Mouse (Mus musculus): ENCODE data around the gene Foxi3. TPM values are rescaled to one million over a fixed set of nuclear protein-coding genes. Genes with fewer than 3 reads are reported as not detected.

Foxi3 gene
- polyA plus RNA-seq, 1 experiment from 2014 or later, result 0.37 TPM

GRCm38 (mm10) chr6:70956936-70957335 is 605 bp downstream of the Foxi3 start:
- Histone ChIP-seq H3K36me3 (replicated peaks) (no peaks in the 10 kb centered on the region), H3K27ac (replicated peaks) (no peak overlapping the region), H3K4me3 (peak overlapping the region; percentile 61), H3K27me3 (replicated peaks; ENCODE audit: low read depth, poor library complexity, severe bottlenecking) (peaks cover 94% of the 10 kb centered on the region), H3K9me3 (no peaks in the 10 kb centered on the region), H3K4me1 (peaks cover 14% of the 10 kb centered on the region)
- no peak for DNase-seq (ENCODE audit: low spot score)
- WGBS, result 1% methylated on average over 34 of the region's 34 CpGs

- no peaks in the 10 kb centered on the region for H3K9me3 ChIP-seq
- 8% methylated on average over 7 of the region's 7 CpGs for WGBS
- peak overlapping the region; percentile 61 for H3K4me3 ChIP-seq
- no peak overlapping the region for H3K27ac ChIP-seq (replicated peaks)
- no peaks in the 10 kb centered on the region for H3K36me3 ChIP-seq (replicated peaks)
- peaks cover 92% of the 10 kb centered on the region for H3K27me3 ChIP-seq (replicated peaks; ENCODE audit: low read depth, poor library complexity, severe bottlenecking)
- peak; percentile 17 for DNase-seq (ENCODE audit: low spot score)
- H3K4me1 ChIP-seq, result peaks cover 14% of the 10 kb centered on the region
These were observed 1.1 kb downstream of the Foxi3 start for GRCm38 (mm10) chr6:70957341-70957940.

- Histone ChIP-seq H3K4me3 (no peak overlapping the region), H3K27me3 (replicated peaks; ENCODE audit: low read depth, poor library complexity, severe bottlenecking) (peaks cover 79% of the 10 kb centered on the region), H3K36me3 (replicated peaks) (no peaks in the 10 kb centered on the region), H3K4me1 (peaks cover 15% of the 10 kb centered on the region), H3K27ac (replicated peaks) (no peak overlapping the region), H3K9me3 (no peaks in the 10 kb centered on the region)
- 22% methylated on average over 6 of the region's 6 CpGs for WGBS
- DNase-seq (ENCODE audit: low spot score), result no peak
These were observed 7.9 kb downstream of the Foxi3 start for GRCm38 (mm10) chr6:70964116-70964830.

- Histone ChIP-seq H3K27me3 (replicated peaks; ENCODE audit: low read depth, poor library complexity, severe bottlenecking) (peaks cover 65% of the 10 kb centered on the region), H3K27ac (replicated peaks) (no peak overlapping the region), H3K9me3 (no peaks in the 10 kb centered on the region), H3K4me1 (peaks cover 15% of the 10 kb centered on the region), H3K4me3 (no peak overlapping the region), H3K36me3 (replicated peaks) (no peaks in the 10 kb centered on the region)
- no peak for DNase-seq (ENCODE audit: low spot score)
- 22% methylated on average over 7 of the region's 7 CpGs for WGBS
These were observed 9.4 kb downstream of the Foxi3 start for GRCm38 (mm10) chr6:70965694-70966093.

DNA sequence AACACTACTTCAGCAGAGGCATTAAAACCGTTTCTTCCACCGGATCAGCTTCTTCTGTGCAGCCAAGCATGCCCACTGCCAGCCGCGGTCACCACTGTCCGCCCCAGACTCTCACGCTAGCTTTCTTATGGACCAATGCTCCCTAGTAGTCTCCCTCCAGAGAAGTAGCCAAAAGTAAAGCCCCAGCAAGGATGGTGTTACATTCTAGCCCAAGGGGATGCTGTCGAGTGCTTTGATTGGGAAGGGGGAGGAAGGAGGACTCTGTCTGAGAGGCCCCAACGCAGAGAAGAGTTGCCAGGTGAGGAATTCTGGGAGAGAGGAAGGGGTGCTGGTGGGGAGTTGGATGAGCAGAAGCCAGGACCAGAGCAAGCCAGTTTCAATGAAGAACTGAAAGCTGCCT is 11.1 kb downstream of the Foxi3 start:
- WGBS, result under 1% methylated on average over 8 of the region's 8 CpGs
- peak overlapping the region; percentile 37 for H3K27ac ChIP-seq (replicated peaks)
- H3K27me3 ChIP-seq (replicated peaks; ENCODE audit: low read depth, poor library complexity, severe bottlenecking), result peaks cover 55% of the 10 kb centered on the region
- H3K36me3 ChIP-seq (replicated peaks), result no peaks in the 10 kb centered on the region
- peaks cover 15% of the 10 kb centered on the region for H3K4me1 ChIP-seq
- H3K9me3 ChIP-seq, result no peaks in the 10 kb centered on the region
- H3K4me3 ChIP-seq, result peak overlapping the region; percentile 46
- DNase-seq (ENCODE audit: low spot score), result peak; percentile 48

DNA sequence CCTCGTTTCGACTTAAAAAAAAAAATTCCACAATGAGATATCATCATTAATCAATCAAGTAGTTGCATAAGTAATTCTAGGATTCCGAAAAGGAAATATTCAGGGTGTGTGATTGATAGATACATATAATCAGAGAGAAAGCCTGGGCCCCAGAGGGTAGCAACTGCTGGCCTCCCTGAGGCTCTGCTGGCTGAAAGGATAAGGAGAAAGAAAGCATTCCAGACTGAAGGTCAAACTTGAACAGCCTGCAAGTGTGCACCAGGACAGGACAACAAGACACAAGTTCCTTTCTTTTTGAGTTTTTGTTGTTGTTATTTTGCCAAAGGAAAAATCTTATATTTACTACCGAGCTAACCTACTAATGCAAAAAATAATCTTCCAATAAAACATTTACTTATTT is 12.0 kb downstream of the Foxi3 start:
- peaks cover 46% of the 10 kb centered on the region for H3K27me3 ChIP-seq (replicated peaks; ENCODE audit: low read depth, poor library complexity, severe bottlenecking)
- WGBS, result 69% methylated on average over 4 of the region's 4 CpGs
- no peak overlapping the region for H3K27ac ChIP-seq (replicated peaks)
- DNase-seq (ENCODE audit: low spot score), result no peak
- H3K4me3 ChIP-seq, result no peak overlapping the region
- H3K4me1 ChIP-seq, result peaks cover 15% of the 10 kb centered on the region
- no peaks in the 10 kb centered on the region for H3K36me3 ChIP-seq (replicated peaks)
- H3K9me3 ChIP-seq, result no peaks in the 10 kb centered on the region

- H3K4me3 ChIP-seq, result no peak overlapping the region
- no peaks in the 10 kb centered on the region for H3K36me3 ChIP-seq (replicated peaks)
- peaks cover 3% of the 10 kb centered on the region for H3K4me1 ChIP-seq
- DNase-seq (ENCODE audit: low spot score), result no peak
- no peaks in the 10 kb centered on the region for H3K9me3 ChIP-seq
- WGBS, result 73% methylated on average over 3 of the region's 3 CpGs
- no peak overlapping the region for H3K27ac ChIP-seq (replicated peaks)
- peaks cover 5% of the 10 kb centered on the region; the same call in 1 of the 2 replicates for H3K27me3 ChIP-seq (replicated peaks; ENCODE audit: low read depth, poor library complexity, severe bottlenecking)
These were observed 16.7 kb downstream of the Foxi3 start for GRCm38 (mm10) chr6:70973066-70973465.

- Histone ChIP-seq H3K4me1 (no peaks in the 10 kb centered on the region), H3K4me3 (no peak overlapping the region), H3K36me3 (replicated peaks) (no peaks in the 10 kb centered on the region), H3K9me3 (no peaks in the 10 kb centered on the region), H3K27ac (replicated peaks) (no peak overlapping the region), H3K27me3 (replicated peaks; ENCODE audit: low read depth, poor library complexity, severe bottlenecking) (no peaks in the 10 kb centered on the region)
- DNase-seq (ENCODE audit: low spot score), result no peak
- 82% methylated on average over 8 of the region's 8 CpGs for WGBS
These were observed 24.7 kb downstream of the Foxi3 start for GRCm38 (mm10) chr6:70981036-70981435.

DNA sequence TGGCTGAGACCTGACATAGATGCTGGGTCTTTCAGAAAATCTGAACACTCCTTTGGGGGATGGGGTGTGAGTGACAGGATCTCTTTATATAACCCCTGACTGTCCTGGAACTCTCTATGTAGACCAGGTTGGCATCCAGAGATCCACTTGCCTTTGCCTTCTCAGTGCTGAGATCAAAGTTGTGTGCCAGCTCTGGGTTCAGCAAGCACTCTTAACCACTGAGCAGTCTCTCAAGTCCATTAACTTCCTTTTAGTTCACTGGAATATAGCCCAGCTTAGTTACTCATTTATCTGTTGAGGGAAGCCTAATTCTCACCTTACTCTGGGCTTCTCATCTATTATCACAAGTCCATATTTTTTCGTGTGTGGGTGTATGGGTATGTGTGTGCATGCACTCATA is 26.1 kb downstream of the Foxi3 start:
- Histone ChIP-seq H3K4me3 (no peak overlapping the region), H3K4me1 (no peaks in the 10 kb centered on the region), H3K27ac (replicated peaks) (no peak overlapping the region), H3K27me3 (replicated peaks; ENCODE audit: low read depth, poor library complexity, severe bottlenecking) (no peaks in the 10 kb centered on the region), H3K36me3 (replicated peaks) (no peaks in the 10 kb centered on the region), H3K9me3 (no peaks in the 10 kb centered on the region)
- DNase-seq (ENCODE audit: low spot score), result no peak
- 74% methylated on average over 1 of the region's 1 CpGs for WGBS

GRCm38 (mm10) chr6:70986683-70987082 is 30.4 kb downstream of the Foxi3 start:
- no peak overlapping the region for H3K4me3 ChIP-seq
- H3K9me3 ChIP-seq, result no peaks in the 10 kb centered on the region
- no peak overlapping the region for H3K27ac ChIP-seq (replicated peaks)
- no peaks in the 10 kb centered on the region for H3K27me3 ChIP-seq (replicated peaks; ENCODE audit: low read depth, poor library complexity, severe bottlenecking)
- H3K4me1 ChIP-seq, result no peaks in the 10 kb centered on the region
- WGBS, result 63% methylated on average over 8 of the region's 8 CpGs
- H3K36me3 ChIP-seq (replicated peaks), result no peaks in the 10 kb centered on the region
- no peak for DNase-seq (ENCODE audit: low spot score)

GRCm38 (mm10) chr6:70996123-70996723 is 39.9 kb downstream of the Foxi3 start:
- DNase-seq (ENCODE audit: low spot score), result peak; percentile 19
- Histone ChIP-seq H3K4me1 (peaks cover 10% of the 10 kb centered on the region; the same call in 1 of the 2 replicates), H3K4me3 (no peak overlapping the region), H3K27me3 (replicated peaks; ENCODE audit: low read depth, poor library complexity, severe bottlenecking) (no peaks in the 10 kb centered on the region; the same call in 1 of the 2 replicates), H3K9me3 (no peaks in the 10 kb centered on the region), H3K27ac (replicated peaks) (no peak overlapping the region), H3K36me3 (replicated peaks) (no peaks in the 10 kb centered on the region)
- WGBS, result 48% methylated on average over 4 of the region's 4 CpGs

DNA sequence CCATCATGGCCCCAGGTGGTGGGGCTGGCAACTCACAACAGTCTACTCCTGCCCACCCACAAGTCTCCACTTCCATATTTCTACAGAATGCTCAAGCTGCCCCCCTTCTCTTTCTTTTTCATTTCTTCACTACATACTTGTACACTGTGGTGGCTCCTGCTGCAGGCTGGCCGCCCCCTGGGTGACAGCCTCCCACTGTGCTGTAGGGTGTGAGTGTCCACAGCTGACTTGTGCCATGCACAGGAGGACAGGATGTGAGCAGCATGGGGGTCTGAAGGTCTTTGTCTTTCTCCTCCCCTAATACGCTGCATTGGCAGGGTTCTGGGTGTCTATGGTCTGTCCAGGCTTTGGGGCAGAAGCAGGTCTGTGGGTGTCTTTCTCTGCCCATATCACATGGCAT is 46.3 kb downstream of the Foxi3 start:
- no peak for DNase-seq (ENCODE audit: low spot score)
- Histone ChIP-seq H3K4me1 (peaks cover 6% of the 10 kb centered on the region; the same call in 1 of the 2 replicates), H3K36me3 (replicated peaks) (no peaks in the 10 kb centered on the region), H3K27me3 (replicated peaks; ENCODE audit: low read depth, poor library complexity, severe bottlenecking) (peaks cover 3% of the 10 kb centered on the region; the same call in 1 of the 2 replicates), H3K9me3 (no peaks in the 10 kb centered on the region), H3K4me3 (no peak overlapping the region), H3K27ac (replicated peaks) (no peak overlapping the region)
- 94% methylated on average over 2 of the region's 2 CpGs for WGBS

DNA sequence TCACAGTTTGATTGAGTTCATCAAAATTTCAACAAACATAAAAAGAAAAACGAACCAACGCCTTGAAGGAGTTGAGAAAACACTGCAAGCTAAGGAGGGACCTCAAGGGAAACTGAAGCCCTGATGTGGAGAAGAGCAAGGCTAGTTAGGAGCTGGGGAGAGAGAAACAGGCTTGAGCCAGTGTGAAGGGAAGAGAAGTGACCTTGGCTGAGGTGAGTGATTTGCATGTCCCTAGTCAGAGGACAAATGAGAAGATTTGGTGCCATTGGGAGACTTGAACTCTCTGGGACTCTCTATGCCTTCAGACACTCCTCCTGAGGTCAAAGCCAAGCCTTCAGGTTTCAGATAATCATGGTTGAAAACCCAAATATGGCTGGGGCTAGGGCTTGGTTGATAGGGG is 47.8 kb downstream of the Foxi3 start:
- Histone ChIP-seq H3K27me3 (replicated peaks; ENCODE audit: low read depth, poor library complexity, severe bottlenecking) (peaks cover 3% of the 10 kb centered on the region; the same call in 1 of the 2 replicates), H3K36me3 (replicated peaks) (no peaks in the 10 kb centered on the region), H3K4me3 (no peak overlapping the region), H3K27ac (replicated peaks) (no peak overlapping the region), H3K4me1 (peaks cover 6% of the 10 kb centered on the region; the same call in 1 of the 2 replicates), H3K9me3 (no peaks in the 10 kb centered on the region)
- DNase-seq (ENCODE audit: low spot score), result no peak
- whole genome bisulfite sequencing, result 97% methylated on average over 2 of the region's 2 CpGs

Measured in embryonic facial prominence, embryonic 10.5 days (tissue).